Mouse (Mus musculus): ENCODE results near the gene Gm10718. TPM values are rescaled to one million over a fixed set of nuclear protein-coding genes. Genes with fewer than 3 reads are reported as not detected.

The Gm10718 gene
- not detected for polyA plus RNA-seq (2014; fragmentation: Illumina TruSeq; extraction: RNeasy Lipid Tissue Mini Kit (QIAGEN cat#74804); ENCODE audit: low read depth, low replicate concordance)

DNA sequence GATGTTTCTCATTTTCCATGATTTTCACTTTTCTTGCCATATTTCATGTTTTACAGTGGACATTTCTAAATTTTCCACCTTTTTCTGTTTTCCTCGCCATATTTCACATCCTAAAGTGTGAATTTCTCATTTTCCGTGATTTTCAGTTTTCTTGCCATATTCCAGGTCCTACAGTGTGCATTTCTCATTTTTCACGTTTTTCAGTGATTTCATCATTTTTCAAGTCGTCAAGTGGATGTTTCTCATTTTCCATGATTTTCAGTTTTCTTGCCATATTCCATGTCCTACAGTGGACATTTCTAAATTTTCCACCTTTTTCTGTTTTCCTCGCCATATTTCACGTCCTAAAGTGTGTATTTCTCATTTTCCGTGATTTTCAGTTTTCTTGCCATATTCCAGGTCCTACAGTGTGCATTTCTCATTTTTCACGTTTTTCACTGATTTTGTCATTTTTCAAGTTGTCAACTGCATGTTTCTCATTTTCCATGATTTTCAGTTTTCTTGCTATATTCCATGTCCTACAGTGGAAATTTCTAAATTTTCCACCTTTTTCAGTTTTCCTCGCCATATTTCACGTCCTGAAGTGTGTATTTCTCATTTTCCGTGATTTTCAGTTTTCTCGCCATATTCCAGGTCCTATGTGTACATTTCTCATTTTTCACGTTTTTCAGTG, at the start of gene Gm10718:
Gm10718 (plus strand) TSS at position 236 of the 673 bp plus-strand sequence.

DNA sequence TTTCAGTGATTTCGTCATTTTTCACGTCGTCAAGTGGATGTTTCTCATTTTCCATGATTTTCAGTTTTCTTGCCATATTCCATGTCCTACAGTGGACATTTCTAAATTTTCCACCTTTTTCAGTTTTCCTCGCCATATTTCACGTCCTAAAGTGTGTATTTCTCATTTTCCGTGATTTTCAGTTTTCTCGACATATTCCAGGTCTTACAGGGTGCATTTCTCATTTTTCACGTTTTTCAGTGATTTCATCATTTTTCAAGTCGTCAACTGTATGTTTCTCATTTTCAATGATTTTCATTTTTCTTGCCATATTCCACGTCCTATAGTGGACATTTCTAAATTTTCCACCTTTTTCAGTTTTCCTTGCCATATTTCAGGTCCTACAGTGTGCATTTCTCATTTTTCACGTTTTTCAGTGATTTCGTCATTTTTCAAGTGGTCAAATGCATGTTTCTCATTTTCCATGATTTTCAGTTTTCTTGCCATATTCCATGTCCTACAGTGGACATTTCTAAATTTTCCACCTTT, 22.8 kb upstream of the Gm10718 start, which contains the start of gene Gm10722:
Gm10722 (plus strand) TSS at position 478 of the 528 bp plus-strand sequence.

DNA sequence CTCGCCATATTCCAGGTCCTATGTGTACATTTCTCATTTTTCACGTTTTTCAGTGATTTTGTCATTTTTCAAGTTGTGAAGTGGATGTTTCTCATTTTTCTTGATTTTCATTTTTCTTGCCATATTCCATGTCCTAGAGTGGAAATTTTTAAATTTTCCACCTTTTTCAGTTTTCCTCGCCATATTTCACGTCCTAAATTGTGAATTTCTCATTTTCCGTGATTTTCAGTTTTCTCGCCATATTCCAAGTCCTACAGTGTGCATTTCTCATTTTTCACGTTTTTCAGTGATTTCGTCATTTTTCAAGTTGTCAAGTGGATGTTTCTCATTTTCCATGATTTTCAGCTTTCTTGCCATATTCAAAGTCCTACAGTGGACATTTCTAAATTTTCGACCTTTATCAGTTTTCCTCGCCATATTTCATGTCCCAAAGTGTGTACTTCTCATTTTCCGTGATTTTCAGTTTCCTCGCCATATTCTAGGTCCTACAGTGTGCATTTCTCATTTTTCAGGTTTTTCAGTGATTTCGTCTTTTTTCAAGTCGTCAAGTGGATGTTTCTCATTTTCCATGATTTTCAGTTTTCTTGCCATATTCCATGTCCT, 20.5 kb upstream of the Gm10718 start, which contains the start of gene Gm11168:
Gm11168 (plus strand) TSS at position 553 of the 603 bp plus-strand sequence.

DNA sequence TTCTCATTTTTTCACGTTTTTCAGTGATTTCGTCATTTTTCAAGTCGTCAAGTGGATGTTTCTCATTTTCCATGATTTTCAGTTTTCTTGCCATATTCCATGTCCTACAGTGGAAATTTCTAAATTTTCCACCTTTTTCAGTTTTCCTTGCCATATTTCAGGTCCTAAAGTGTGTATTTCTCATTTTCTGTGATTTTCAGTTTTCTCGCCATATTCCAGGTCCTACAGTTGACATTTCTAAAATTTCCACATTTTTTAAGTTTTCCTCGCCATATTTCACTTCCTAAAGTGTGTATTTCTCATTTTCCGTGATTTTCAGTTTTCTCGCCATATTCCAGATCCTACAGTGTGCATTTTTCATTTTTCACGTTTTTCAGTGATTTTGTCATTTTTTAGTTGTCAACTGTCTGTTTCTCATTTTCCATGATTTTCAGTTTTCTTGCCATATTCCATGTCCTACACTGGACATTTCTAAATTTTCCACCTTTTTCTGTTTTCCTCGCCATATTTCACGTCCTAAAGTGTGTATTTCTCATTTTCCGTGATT, 10.5 kb upstream of the Gm10718 start, which contains the start of gene Gm10721:
Gm10721 (plus strand) TSS at position 408 of the 547 bp plus-strand sequence.

DNA sequence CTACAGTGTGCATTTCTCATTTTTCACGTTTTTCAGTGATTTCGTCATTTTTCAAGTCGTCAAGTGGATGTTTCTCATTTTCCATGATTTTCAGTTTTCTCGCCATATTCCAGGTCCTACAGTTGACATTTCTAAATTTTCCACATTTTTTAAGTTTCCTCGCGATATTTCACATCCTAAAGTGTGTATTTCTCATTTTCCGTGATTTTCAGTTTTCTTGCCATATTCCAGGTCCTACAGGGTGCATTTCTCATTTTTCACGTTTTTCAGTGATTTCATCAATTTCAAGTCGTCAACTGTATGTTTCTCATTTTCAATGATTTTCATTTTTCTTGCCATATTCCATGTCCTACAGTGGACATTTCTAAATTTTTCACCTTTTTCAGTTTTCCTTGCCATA, 8.0 kb upstream of the Gm10718 start, which contains the start of gene Gm10720:
Gm10720 (plus strand) TSS at position 301 of the 400 bp plus-strand sequence.

DNA sequence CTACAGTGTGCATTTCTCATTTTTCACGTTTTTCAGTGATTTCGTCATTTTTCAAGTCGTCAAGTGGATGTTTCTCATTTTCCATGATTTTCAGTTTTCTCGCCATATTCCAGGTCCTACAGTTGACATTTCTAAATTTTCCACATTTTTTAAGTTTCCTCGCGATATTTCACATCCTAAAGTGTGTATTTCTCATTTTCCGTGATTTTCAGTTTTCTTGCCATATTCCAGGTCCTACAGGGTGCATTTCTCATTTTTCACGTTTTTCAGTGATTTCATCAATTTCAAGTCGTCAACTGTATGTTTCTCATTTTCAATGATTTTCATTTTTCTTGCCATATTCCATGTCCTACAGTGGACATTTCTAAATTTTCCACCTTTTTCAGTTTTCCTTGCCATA, 6.2 kb upstream of the Gm10718 start, which contains the start of gene Gm10719:
Gm10719 (plus strand) TSS at position 301 of the 400 bp plus-strand sequence.

DNA sequence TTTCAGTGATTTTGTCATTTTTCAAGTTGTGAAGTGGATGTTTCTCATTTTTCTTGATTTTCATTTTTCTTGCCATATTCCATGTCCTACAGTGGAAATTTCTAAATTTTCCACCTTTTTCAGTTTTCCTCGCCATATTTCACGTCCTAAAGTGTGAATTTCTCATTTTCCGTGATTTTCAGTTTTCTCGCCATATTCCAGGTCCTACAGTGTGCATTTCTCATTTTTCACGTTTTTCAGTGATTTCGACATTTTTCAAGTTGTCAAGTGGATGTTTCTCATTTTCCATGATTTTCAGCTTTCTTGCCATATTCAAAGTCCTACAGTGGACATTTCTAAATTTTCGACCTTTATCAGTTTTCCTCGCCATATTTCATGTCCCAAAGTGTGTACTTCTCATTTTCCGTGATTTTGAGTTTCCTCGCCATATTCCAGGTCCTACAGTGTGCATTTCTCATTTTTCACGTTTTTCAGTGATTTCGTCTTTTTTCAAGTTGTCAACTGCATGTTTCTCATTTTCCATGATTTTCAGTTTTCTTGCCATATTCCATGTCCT, 1.6 kb downstream of the Gm10718 start, which contains the start of gene Gm10717:
Gm10717 (plus strand) TSS at position 506 of the 556 bp plus-strand sequence.

DNA sequence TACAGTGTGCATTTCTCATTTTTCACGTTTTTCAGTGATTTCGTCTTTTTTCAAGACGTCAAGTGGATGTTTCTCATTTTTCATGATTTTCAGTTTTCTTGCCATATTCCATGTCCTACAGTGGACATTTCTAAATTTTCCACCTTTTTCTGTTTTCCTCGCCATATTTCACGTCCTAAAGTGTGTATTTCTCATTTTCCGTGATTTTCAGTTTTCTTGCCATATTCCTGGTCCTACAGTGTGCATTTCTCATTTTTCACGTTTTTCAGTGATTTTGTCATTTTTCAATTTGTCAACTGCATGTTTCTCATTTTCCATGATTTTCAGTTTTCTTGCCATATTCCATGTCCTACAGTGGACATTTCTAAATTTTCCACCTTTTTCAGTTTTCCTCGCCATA, 11.0 kb downstream of the Gm10718 start, which contains the start of gene Gm17535:
Gm17535 (plus strand) TSS at position 301 of the 400 bp plus-strand sequence.

DNA sequence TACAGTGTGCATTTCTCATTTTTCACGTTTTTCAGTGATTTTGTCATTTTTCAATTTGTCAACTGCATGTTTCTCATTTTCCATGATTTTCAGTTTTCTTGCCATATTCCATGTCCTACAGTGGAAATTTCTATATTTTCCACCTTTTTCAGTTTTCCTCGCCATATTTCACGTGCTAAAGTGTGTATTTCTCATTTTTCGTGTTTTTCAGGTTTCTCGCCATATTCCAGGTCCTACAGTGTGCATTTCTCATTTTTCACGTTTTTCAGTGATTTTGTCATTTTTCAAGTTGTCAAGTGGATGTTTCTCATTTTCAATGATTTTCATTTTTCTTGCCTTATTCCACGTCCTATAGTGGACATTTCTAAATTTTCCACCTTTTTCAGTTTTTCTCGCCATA, 13.2 kb downstream of the Gm10718 start, which contains the start of gene Gm10715:
Gm10715 (plus strand) TSS at position 301 of the 400 bp plus-strand sequence.

Other genes with a start within 250 kb of the Gm10718 start
- not detected for gene Gm10722, start 22.6 kb upstream of the Gm10718 start, polyA plus RNA-seq (2014; fragmentation: Illumina TruSeq; extraction: RNeasy Lipid Tissue Mini Kit (QIAGEN cat#74804); ENCODE audit: low read depth, low replicate concordance)
- not detected for gene Gm11168, start 20.2 kb upstream of the Gm10718 start, polyA plus RNA-seq (2014; fragmentation: Illumina TruSeq; extraction: RNeasy Lipid Tissue Mini Kit (QIAGEN cat#74804); ENCODE audit: low read depth, low replicate concordance)
- not detected for gene Gm10721, start 10.4 kb upstream of the Gm10718 start, polyA plus RNA-seq (2014; fragmentation: Illumina TruSeq; extraction: RNeasy Lipid Tissue Mini Kit (QIAGEN cat#74804); ENCODE audit: low read depth, low replicate concordance)
- gene Gm10720, start 7.9 kb upstream of the Gm10718 start, polyA plus RNA-seq (2014; fragmentation: Illumina TruSeq; extraction: RNeasy Lipid Tissue Mini Kit (QIAGEN cat#74804); ENCODE audit: low read depth, low replicate concordance), result not detected
- not detected for gene Gm10719, start 6.1 kb upstream of the Gm10718 start, polyA plus RNA-seq (2014; fragmentation: Illumina TruSeq; extraction: RNeasy Lipid Tissue Mini Kit (QIAGEN cat#74804); ENCODE audit: low read depth, low replicate concordance)
- gene Gm10717, start 1.9 kb downstream of the Gm10718 start, polyA plus RNA-seq (2014; fragmentation: Illumina TruSeq; extraction: RNeasy Lipid Tissue Mini Kit (QIAGEN cat#74804); ENCODE audit: low read depth, low replicate concordance), result not detected
- gene Gm17535, start 11.1 kb downstream of the Gm10718 start, polyA plus RNA-seq (2014; fragmentation: Illumina TruSeq; extraction: RNeasy Lipid Tissue Mini Kit (QIAGEN cat#74804); ENCODE audit: low read depth, low replicate concordance), result not detected
- gene Gm10715, start 13.3 kb downstream of the Gm10718 start, polyA plus RNA-seq (2014; fragmentation: Illumina TruSeq; extraction: RNeasy Lipid Tissue Mini Kit (QIAGEN cat#74804); ENCODE audit: low read depth, low replicate concordance), result not detected